Mouse (Mus musculus) heart, postnatal 25 days (tissue): ENCODE data around the gene Actrt2. TPM values are rescaled to one million over a fixed set of nuclear protein-coding genes. Genes with fewer than 3 reads are reported as not detected.

Experiments
- DNase-seq: peaks from one replicate; pipeline ENCODE4 v3.0.0; 2022; ENCODE audit warnings: low spot score
- intact Hi-C: fragments of 180-260 bp; cut with DNase I; formaldehyde crosslinking; loops from one replicate; pipeline ENCODE4 v1.15.1; 2025
- total RNA-seq, 2 experiments: library from RNA; stranded (reverse); gene quantifications; 2 replicates each; pipeline ENCODE4 v1.2.3; 2021

The Actrt2 gene
- total RNA-seq, 2 experiments from 2014 or later, result not detected

DNA sequence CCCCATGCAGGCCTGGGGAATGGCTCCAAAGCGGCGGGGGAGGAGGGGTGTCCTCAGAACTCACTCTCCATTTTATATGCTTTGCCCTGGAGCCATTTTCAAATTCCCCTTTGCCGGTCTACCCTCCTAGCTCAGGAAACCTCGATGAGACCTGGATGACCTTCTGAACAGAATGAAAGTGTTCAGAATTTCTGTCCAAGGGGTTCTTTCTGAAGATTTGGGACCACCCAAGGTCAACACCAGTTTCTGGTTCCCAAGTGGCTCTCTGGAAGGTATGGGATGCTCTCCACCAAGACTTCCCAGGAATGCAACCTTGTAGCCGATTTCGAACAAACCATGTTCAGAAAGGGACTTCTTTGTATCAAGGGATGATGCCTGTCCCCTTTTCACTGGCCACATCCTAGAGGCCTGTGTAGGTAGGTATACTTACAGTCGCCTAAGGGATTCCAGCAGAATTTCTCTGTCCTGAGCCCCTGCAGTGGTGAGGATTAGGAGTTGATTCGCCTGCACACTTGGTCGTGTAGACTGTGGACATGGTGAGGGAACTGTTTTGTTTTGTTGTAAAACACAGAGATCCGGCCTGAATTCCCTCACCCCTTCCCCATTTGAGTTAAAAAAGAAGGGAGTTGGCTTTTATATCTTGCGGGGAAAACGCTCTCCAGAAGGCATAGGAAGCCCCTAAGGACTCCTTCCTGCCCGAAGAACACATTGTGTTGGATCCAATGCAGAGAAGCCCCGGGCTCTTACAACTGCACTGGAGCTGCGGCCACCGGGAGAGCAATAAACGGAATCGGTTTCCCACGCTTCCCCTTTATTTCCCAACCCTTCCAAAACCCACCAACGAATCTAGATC, 27.0 kb downstream of the Actrt2 start:
- DNase-seq, result no peak
- intact Hi-C loops, result no loop called here

DNA sequence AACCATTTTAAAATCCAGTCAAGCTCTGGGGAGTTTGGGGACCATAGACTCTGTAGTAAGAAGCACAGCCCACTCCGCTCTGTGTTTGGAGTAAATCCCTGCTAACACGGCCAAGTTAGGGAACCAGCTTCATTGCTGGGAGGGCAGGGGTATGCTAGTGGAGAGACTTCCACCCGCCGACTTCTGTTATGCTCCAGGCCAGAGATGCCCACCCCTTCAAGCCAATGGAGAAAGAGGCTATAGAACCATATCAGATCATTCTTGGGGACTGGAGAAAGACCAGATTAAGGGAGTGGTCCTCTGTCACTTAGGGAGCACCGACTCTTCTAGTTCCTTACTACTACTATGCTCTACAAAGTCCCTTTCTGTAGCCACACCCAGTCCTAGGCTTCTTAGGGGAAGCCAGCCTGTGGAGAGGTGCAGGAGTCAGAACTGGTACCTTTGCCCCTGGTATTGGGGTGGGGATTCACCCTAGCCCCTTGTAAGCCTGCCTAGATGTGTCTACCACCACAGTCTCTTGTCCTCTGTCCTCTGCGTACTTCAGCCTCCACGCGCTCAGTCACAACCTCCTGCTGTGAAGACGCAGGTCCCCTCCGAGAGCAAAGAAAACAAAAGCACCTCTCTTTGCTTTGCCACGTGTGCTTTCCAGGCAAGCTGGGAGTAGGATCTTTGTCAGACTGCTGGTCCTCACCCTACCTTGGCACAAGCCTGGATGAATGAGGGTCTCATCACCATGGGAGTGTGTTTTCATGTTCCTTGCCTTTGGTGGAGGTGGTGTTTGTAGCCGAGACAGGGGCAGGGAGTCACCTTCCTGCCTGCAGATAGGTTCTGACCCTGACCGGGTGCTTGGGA, 27.9 kb downstream of the Actrt2 start:
- DNase-seq, result no peak

DNA sequence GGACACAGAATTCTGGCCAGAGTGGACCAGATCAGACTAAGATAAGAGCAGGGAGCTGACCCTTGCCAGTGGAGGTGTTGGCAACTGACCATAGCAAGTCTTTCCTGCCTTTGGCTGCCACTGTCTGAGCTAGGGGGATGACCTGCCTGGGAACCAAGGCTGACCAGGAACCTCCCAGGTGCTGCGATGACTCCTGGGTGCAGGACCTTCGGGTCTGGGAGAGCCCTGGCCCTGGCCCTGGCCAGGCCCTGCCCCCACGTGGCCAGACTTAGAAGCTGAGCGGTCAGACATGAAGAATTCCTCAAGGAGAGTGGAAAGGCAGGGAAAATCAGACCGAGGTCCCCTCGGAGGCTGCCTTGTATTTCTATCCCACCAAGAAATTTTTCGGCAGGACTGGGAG, 28.5 kb downstream of the Actrt2 start:
- no peak for DNase-seq
- intact Hi-C loops, result loop anchor here (5.0 kb wide), 2 partner anchors 142 to 307 kb away; no protein-coding TSS in a partner anchor

More for the DNA sequence above, 27.9 kb downstream of the Actrt2 start:
- intact Hi-C loops, result loop anchor here (5.0 kb wide), 2 partner anchors 143 to 308 kb away; no protein-coding TSS in a partner anchor

DNA sequence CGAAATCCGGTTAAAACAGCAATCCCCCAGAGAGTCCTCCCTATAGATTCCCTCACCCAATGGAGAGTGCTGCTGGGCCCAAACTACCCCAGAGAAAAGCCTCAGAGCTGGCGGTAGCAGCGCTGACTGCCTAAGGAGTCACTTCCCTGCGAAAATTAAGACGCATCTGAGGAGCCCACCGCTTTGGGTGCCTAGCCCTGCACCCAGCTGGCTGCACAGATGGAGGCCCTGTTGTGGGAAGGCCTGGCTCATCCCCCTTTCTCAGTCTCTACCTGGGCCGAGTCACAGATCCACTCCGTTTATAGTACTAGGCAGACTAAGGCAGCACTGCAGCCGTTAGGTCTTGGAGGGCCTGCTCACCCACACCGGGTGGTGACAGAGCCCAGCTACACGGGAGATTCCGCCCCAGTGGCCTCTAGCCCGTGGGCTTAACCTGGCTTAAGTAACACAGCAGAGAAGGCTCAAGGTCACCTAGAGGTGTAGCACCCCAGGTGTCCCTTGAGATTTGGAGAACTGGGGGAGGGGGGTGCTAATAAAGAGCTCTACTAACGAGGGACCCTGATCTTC, 29.3 kb downstream of the Actrt2 start:
- intact Hi-C loops, result loop anchor here (5.0 kb wide), 2 partner anchors 141 to 306 kb away; no protein-coding TSS in a partner anchor
- no peak for DNase-seq

- intact Hi-C loops, result loop anchor here (2.0 to 5.0 kb wide), 3 partner anchors 140 to 305 kb away; no protein-coding TSS in a partner anchor
- no peak for DNase-seq
These were observed 30.0 kb downstream of the Actrt2 start for GRCm38 (mm10) chr4:154637468-154638319.

GRCm38 (mm10) chr4:154636721-154637311, 30.9 kb downstream of the Actrt2 start, which contains the start of gene Prdm16:
Prdm16 (minus strand) TSS chr4:154636873.
- intact Hi-C loops, result loop anchor here (2.0 to 5.0 kb wide), 3 partner anchors 140 to 305 kb away; no protein-coding TSS in a partner anchor
- DNase-seq, result peak; percentile 34

- intact Hi-C loops, result loop anchor here (2.0 to 5.0 kb wide), 3 partner anchors 139 to 304 kb away; no protein-coding TSS in a partner anchor
- no peak for DNase-seq
These were observed 31.6 kb downstream of the Actrt2 start for GRCm38 (mm10) chr4:154636053-154636433.

DNA sequence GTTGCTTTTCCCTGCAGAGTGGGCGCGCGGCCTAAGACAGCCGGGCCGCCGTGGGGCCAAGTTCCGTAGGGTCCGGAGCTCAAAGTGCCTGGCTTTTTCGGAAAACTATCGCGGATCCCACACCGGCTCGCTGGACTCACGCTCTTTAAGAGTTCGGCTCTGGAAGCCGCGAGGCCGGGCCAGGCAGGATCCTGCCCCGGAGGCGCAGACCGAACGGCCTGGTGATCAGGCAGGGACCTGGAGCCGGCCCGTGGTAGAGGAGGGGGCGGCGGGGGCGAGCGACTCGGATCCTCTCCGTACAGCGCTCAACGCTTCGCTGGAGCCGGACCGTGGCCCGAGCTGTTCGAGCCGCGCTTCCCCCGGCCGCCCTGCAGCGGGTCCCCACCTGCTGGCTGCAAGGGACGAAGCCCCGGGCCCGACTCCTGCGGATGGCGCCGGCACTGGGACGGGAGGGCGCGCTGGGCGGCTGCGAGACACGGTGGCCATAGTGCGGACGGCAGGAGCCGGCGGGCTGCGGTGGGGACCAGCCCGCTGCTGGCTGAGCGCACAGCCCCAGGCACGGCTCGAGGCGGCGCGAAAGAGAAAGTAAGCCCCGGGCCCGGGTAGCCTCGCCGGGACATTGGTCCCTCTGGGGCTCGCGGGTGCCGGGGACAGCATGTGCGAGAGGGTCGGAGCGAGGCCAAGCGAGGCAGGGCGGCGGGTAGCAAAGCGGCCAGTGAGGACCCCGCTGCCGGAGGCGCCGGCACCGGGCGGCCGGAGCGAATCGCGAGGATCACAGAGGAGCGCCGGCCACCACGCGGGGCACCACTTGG, 32.2 kb downstream of the Actrt2 start:
- no peak for DNase-seq
- intact Hi-C loops, result loop anchor here (2.0 to 5.0 kb wide), 3 partner anchors 138 to 303 kb away; no protein-coding TSS in a partner anchor

- DNase-seq, result no peak
- intact Hi-C loops, result loop anchor here (5.0 kb wide), 3 partner anchors 92 to 302 kb away; no protein-coding TSS in a partner anchor
These were observed 33.0 kb downstream of the Actrt2 start for GRCm38 (mm10) chr4:154634470-154635240.

DNA sequence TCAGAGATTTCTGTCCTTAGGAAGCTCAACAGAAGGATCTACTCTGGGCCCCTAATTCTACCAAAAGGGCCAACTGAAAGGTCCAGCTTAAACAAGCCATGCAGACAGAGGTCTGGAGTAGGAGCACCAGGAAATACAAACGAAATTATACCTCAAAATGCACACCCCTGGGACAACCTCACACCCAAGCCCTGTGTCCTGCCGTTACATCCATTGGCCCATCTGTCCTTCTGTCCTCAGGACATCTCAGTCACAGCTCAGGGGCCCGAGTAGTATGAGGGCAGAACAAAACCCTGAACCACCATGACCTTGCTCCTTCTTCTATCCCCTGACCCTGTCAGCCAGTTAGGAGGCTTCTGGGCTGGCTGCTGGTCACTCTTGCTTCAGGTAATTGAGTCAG, 33.7 kb downstream of the Actrt2 start:
- intact Hi-C loops, result loop anchor here (5.0 kb wide), 1 partner anchor 92 kb away; no protein-coding TSS in a partner anchor
- DNase-seq, result no peak

GRCm38 (mm10) chr4:154632800-154633764, 34.6 kb downstream of the Actrt2 start:
- DNase-seq, result no peak
- intact Hi-C loops, result loop anchor here (5.0 kb wide), 1 partner anchor 91 kb away; no protein-coding TSS in a partner anchor

DNA sequence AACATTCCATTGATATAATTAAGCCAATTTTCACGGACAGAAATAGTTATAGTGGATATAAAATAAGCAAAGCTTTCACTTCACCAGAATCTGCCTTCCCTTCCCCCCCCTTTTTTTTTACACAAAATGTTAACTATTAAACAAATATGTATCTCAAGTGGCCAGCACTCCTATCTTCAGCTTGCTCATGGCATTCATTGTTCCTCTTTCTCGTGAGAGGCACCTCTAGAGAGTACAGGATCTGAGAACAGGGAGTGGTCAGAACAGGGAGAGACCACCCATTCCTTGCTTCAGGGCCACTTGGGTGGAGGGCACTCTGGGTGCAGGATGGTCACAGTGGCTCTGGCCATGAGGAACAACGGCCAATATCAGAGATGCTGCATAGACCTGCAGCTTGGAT, 36.9 kb downstream of the Actrt2 start:
- intact Hi-C loops, result loop anchor here (5.0 kb wide), 1 partner anchor 88 kb away; no protein-coding TSS in a partner anchor
- DNase-seq, result no peak

DNA sequence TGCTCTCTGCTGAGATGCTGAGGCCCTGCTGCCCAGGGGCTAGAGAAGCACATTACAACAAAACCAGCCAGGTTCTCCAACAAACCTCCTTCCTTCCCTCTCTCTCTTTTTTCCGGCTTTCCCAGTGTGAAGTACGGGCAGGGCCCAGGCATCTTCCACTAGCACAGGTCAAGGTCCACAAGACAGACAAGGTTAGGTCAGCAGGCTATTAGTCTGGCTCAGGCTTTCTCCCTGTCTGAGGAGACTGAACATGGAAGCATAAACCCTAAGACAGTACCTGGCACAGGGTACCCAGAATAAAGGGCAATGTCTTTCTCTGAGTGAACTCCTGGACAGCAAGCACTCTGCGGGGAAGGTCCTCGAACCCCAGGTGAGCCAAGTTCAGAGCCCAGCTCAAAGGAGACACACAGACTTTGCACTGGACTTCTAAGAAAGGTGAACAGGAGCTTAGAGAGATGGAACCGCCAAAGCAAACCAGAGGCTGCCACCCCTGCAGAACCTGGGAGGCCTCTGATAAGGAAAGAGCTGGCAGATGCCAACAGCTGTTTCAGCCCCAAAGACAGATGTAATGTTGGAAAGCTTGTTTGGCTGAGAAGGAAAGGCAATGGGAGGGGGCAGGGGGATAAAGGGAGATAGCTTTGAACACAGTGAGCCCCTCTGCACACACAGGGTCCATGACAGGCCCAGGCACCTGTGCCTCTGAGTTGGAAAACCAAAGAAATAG, 40.1 kb downstream of the Actrt2 start:
- DNase-seq, result no peak
- intact Hi-C loops, result no loop called here

DNA sequence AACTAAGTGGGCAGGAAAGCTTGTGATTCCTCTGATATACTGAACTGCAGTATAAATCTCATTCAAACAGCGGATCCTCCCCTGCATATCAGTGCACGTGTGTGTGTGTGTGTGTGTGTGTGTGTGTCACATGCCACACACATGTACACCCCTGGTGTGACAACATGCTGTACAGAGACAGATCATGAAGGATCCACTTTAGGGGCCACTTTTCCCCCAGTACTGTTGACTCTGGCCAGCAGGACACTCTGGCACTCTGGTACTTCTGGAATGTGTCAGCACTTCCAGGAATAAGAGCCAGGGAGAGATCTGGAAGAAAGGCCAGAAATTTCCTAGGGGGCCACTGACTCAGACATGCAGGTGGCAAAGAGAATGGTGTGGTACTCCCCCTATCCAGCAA, 41.4 kb downstream of the Actrt2 start:
- intact Hi-C loops, result no loop called here

GRCm38 (mm10) chr4:154625710-154626109, 42.0 kb downstream of the Actrt2 start:
- intact Hi-C loops, result no loop called here
- DNase-seq, result no peak

More for the DNA sequence above, 41.4 kb downstream of the Actrt2 start:
- DNase-seq, result no peak
